Mouse (Mus musculus) heart, postnatal 14 days (tissue): ENCODE measurements around the gene Olfr788. TPM values are rescaled to one million over a fixed set of nuclear protein-coding genes. Genes with fewer than 3 reads are reported as not detected.

Experiments used
- DNase-seq, 2 experiments: peaks; one replicate each; pipeline ENCODE4 v3.0.0; 2021 to 2022
- intact Hi-C: fragments of 180-260 bp; cut with DNase I; formaldehyde crosslinking; loops from one replicate; pipeline ENCODE4 v1.15.1; 2025
- long read RNA-seq, 2 experiments: library from polyadenylated mRNA; stranded (forward); transcript quantifications; one replicate each; pipeline ENCODE4 v2.0.0; 2021
- total RNA-seq, 2 experiments: library from RNA; stranded (reverse); gene quantifications; 2 replicates each; pipeline ENCODE4 v1.2.3; 2021

Gene Olfr788
- total RNA-seq: not detected
- long read RNA-seq, experiment 1: 0 reads
- long read RNA-seq, experiment 2: 0 reads

GRCm38 (mm10) chr10:129470698-129471097, at the start of gene Olfr788:
Gene Olfr788, plus strand, starts transcription at chr10:129470998.
- DNase-seq: no peak
- intact Hi-C loops: no loop called here

- intact Hi-C loops: no loop called here
- DNase-seq: no peak
These were observed 43.8 kb upstream of the Olfr788 start, which contains the start of gene Olfr786 for GRCm38 (mm10) chr10:129427006-129427405. Gene Olfr786, plus strand, starts transcription at chr10:129427306.

GRCm38 (mm10) chr10:129461562-129461961, 9.2 kb upstream of the Olfr788 start, which contains the start of gene Olfr787:
Gene Olfr787, plus strand, starts transcription at chr10:129461862.
- intact Hi-C loops: no loop called here
- no peak for DNase-seq

- intact Hi-C loops: no loop called here
- no peak for DNase-seq
These were observed 2.5 kb downstream of the Olfr788 start for GRCm38 (mm10) chr10:129473256-129473655.

- no peak for DNase-seq
- intact Hi-C loops: no loop called here
These were observed 2.9 kb downstream of the Olfr788 start for GRCm38 (mm10) chr10:129473723-129474122.

GRCm38 (mm10) chr10:129484452-129484851, 13.7 kb downstream of the Olfr788 start, which contains the start of gene Olfr789:
Gene Olfr789, plus strand, starts transcription at chr10:129484752.
- intact Hi-C loops: no loop called here
- DNase-seq: no peak

GRCm38 (mm10) chr10:129490101-129490500, 19.3 kb downstream of the Olfr788 start:
- intact Hi-C loops: no loop called here
- DNase-seq: no peak

- DNase-seq: no peak
These were observed 27.4 kb downstream of the Olfr788 start, which contains the start of gene Olfr790 for GRCm38 (mm10) chr10:129498192-129498591. Gene Olfr790, plus strand, starts transcription at chr10:129498492.

GRCm38 (mm10) chr10:129521492-129521891, 50.7 kb downstream of the Olfr788 start, which contains the start of gene Olfr791:
Gene Olfr791, plus strand, starts transcription at chr10:129521792.
- intact Hi-C loops: no loop called here
- no peak for DNase-seq

More at GRCm38 (mm10) chr10:129498192-129498591, 27.4 kb downstream of the Olfr788 start, which contains the start of gene Olfr790:
- intact Hi-C loops: no loop called here

Other genes starting within 250 kb of the Olfr788 start
- not detected for gene Olfr774, start 234.8 kb upstream of the Olfr788 start, total RNA-seq
- gene Olfr775, start 222.6 kb upstream of the Olfr788 start, total RNA-seq: not detected
- not detected for gene Olfr776, start 211.9 kb upstream of the Olfr788 start, total RNA-seq
- gene Olfr777, start 199.5 kb upstream of the Olfr788 start, total RNA-seq: not detected
- not detected for gene Olfr780, start 152.9 kb upstream of the Olfr788 start, total RNA-seq
- gene Olfr781, start 142.1 kb upstream of the Olfr788 start, total RNA-seq: not detected
- gene Olfr782, start 122.1 kb upstream of the Olfr788 start, total RNA-seq: not detected
- gene Olfr784, start 86.9 kb upstream of the Olfr788 start, total RNA-seq: not detected
- not detected for gene Olfr785, start 65.6 kb upstream of the Olfr788 start, total RNA-seq
- not detected for gene Olfr786, start 43.7 kb upstream of the Olfr788 start, total RNA-seq
- not detected for gene Olfr787, start 9.1 kb upstream of the Olfr788 start, total RNA-seq
- gene Olfr789, start 13.8 kb downstream of the Olfr788 start, total RNA-seq: not detected
- not detected for gene Olfr790, start 27.5 kb downstream of the Olfr788 start, total RNA-seq
- not detected for gene Olfr791, start 50.8 kb downstream of the Olfr788 start, total RNA-seq
- gene Olfr792, start 68.2 kb downstream of the Olfr788 start, total RNA-seq: not detected
- gene Olfr794, start 96.7 kb downstream of the Olfr788 start, total RNA-seq: not detected
- not detected for gene Olfr796, start 141.6 kb downstream of the Olfr788 start, total RNA-seq
- not detected for gene Olfr798, start 156.9 kb downstream of the Olfr788 start, total RNA-seq
- gene Olfr799, start 166.5 kb downstream of the Olfr788 start, total RNA-seq: not detected
- not detected for gene Olfr800, start 186.7 kb downstream of the Olfr788 start, total RNA-seq
- gene Olfr801, start 202.9 kb downstream of the Olfr788 start, total RNA-seq: not detected
- not detected for gene Olfr802, start 217.2 kb downstream of the Olfr788 start, total RNA-seq
- gene Olfr803, start 223.3 kb downstream of the Olfr788 start, total RNA-seq: not detected
- not detected for gene Olfr804, start 232.2 kb downstream of the Olfr788 start, total RNA-seq